Mouse (Mus musculus): Measurements from ENCODE around the gene Tas2r117.

Gene Tas2r117

GRCm38 (mm10) chr6:132802518-132802917 lies at the start of gene Tas2r117:
TSS of gene Tas2r117 (plus strand) at chr6:132802818.
- DNase-seq (ENCODE audit: low spot score), result no peak

GRCm38 (mm10) chr6:132754430-132754829 lies 48.2 kb upstream of the Tas2r117 start, which contains the start of gene Tas2r124:
TSS of gene Tas2r124 (plus strand) at chr6:132754730.
- no peak for DNase-seq (ENCODE audit: low spot score)

- DNase-seq (ENCODE audit: low spot score), result no peak
Observed at GRCm38 (mm10) chr6:132761831-132762230, 40.8 kb upstream of the Tas2r117 start, which contains the start of gene Tas2r102. TSS of gene Tas2r102 (plus strand) at chr6:132762131.

GRCm38 (mm10) chr6:132778062-132778461 lies 24.6 kb upstream of the Tas2r117 start, which contains the start of gene Tas2r136:
TSS of gene Tas2r136 (minus strand) at chr6:132778162.
- DNase-seq (ENCODE audit: low spot score), result no peak

GRCm38 (mm10) chr6:132795393-132795792 lies 7.2 kb upstream of the Tas2r117 start:
- no peak for DNase-seq (ENCODE audit: low spot score)

- no peak for DNase-seq (ENCODE audit: low spot score)
Observed at GRCm38 (mm10) chr6:132846842-132847241, 44.2 kb downstream of the Tas2r117 start, which contains the start of gene Tas2r123. TSS of gene Tas2r123 (plus strand) at chr6:132847142.

All from left cerebral cortex, adult 11 months (tissue).